Mouse (Mus musculus): ENCODE results near the gene Lrrc56. TPM values are rescaled to one million over a fixed set of nuclear protein-coding genes. Genes with fewer than 3 reads are reported as not detected.

The Lrrc56 gene
- polyA plus RNA-seq, 1 experiment from 2014 or later, result 9.5 TPM

DNA sequence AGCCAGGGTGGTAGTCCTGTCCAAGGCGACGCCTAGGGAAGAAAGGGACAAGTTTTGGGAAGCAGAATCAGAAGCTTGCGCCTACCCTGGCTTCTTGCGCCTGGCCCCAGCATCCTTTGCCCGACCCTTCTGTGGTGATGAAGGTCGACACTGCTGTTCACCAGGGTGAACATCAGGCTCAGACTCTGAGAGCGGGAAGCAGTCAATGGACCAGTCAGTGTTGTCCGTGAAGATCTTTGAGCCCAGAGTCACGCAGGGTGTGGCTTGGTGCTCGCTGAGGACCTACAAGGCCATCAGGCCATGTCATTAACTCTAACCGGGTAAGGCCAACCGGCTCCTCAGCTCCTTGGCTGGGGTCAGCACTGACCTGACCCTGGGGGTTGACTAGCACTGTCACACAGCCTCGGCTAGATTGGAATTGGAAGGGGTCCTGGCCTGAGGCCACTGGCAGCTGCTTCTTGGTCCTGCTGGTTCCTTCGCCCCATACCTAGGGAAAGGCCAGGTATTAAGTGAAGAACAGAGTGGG is 16.7 kb downstream of the Lrrc56 start:
- no peak for ATAC-seq (ENCODE audit: low FRiP score, low TSS enrichment)
- Histone ChIP-seq H3K4me3 (ENCODE audit: low read length) (no peak overlapping the region), H3K27me3 (ENCODE audit: control insufficient read depth, insufficient read depth, low read length) (no peaks in the 10 kb centered on the region), H3K36me3 (ENCODE audit: control insufficient read depth, insufficient read depth, low read length) (no peaks in the 10 kb centered on the region), H3K27ac (ENCODE audit: low read depth, low read length) (no peak overlapping the region), H3K4me1 (ENCODE audit: control insufficient read depth, insufficient read depth, low read length) (0 out of 2 replicates have a peak, but pooled peaks cover 11% of the 10 kb centered on the region), H3K4me2 (replicated peaks; ENCODE audit: low read depth, low read length) (no peak overlapping the region), H3K9me3 (ENCODE audit: control insufficient read depth, low read length) (no peaks in the 10 kb centered on the region), H3K9ac (ENCODE audit: low read depth, low read length) (no peak overlapping the region)
- WGBS, result 85% methylated on average over 14 of the region's 14 CpGs

DNA sequence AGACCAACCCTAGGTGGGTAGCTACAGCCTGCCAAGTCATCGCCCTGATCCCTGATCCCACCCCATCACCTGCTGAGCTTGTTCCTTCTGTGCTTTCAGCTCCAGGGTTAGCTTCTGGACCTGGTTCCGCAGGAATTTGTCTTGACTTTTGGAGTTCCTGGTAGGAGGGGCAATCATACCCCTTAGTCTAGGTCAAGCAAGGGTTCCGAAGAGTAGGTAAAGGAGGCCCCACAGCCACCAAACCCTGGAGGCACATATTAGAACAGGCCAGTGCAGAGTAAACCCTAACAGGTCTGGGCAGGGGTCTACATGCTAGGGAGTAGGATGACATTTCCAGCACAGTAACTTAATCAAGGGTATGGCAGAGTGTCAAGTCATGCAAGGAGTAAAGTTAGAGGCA is 19.2 kb downstream of the Lrrc56 start:
- H3K4me1 ChIP-seq (ENCODE audit: control insufficient read depth, insufficient read depth, low read length), result peaks cover 23% of the 10 kb centered on the region
- no peak for ATAC-seq (ENCODE audit: low FRiP score, low TSS enrichment)
- H3K9me3 ChIP-seq (ENCODE audit: control insufficient read depth, low read length), result no peaks in the 10 kb centered on the region
- 80% methylated on average over 3 of the region's 3 CpGs for WGBS
- no peak overlapping the region for H3K4me2 ChIP-seq (replicated peaks; ENCODE audit: low read depth, low read length)
- no peak overlapping the region for H3K9ac ChIP-seq (ENCODE audit: low read depth, low read length)
- H3K27ac ChIP-seq (ENCODE audit: low read depth, low read length), result no peak overlapping the region
- no peak overlapping the region for H3K4me3 ChIP-seq (ENCODE audit: low read length)
- H3K27me3 ChIP-seq (ENCODE audit: control insufficient read depth, insufficient read depth, low read length), result no peaks in the 10 kb centered on the region
- peaks cover 6% of the 10 kb centered on the region; the same call in 1 of the 2 replicates for H3K36me3 ChIP-seq (ENCODE audit: control insufficient read depth, insufficient read depth, low read length)

DNA sequence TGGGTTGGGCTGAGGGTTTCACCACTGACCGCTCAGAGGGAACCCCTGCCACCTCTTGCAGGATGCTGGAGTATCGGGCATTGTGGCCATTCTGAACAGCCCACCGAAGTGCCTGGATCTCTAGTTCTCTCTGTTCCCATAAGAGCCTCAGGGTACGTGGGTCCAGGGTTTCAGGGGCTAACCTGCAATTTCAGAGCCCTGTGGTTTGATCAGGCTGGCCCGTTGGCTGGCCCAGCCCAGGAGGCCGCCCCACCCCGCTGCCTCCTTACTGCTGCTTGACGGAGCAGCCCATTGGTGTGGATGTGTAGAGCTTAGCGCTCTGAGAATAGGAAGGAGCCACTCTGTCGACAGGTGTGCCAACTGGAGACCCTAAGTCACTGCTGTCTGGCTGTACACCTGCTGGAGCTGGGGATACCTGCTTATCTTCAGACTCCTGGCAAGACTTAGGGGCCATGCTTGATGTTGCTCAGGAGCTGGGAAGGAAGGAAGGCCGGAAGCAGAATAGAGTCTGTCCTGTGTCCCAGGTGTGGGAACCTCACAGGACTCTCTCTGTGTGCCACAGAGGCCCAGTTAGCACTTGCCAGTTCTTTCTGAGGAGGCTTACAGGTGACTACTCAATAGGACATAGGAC is 19.8 kb downstream of the Lrrc56 start, which contains the start of gene Lmntd2:
TSS of gene Lmntd2 (minus strand) at position 476 of the 631 bp plus-strand sequence.
- 92% methylated on average over 11 of the region's 11 CpGs for WGBS
- Histone ChIP-seq H3K9ac (ENCODE audit: low read depth, low read length) (peak within 1 kb of the TSS; percentile 57), H3K4me3 (ENCODE audit: low read length) (peak within 1 kb of the TSS; percentile 63), H3K4me1 (ENCODE audit: control insufficient read depth, insufficient read depth, low read length) (peaks cover 23% of the 10 kb centered on the region), H3K36me3 (ENCODE audit: control insufficient read depth, insufficient read depth, low read length) (peaks cover 12% of the 10 kb centered on the region; the same call in 1 of the 2 replicates), H3K4me2 (replicated peaks; ENCODE audit: low read depth, low read length) (peak within 1 kb of the TSS; percentile 73), H3K27ac (ENCODE audit: low read depth, low read length) (peak within 1 kb of the TSS; percentile 98), H3K27me3 (ENCODE audit: control insufficient read depth, insufficient read depth, low read length) (no peaks in the 10 kb centered on the region), H3K9me3 (ENCODE audit: control insufficient read depth, low read length) (no peaks in the 10 kb centered on the region)
- no peak for ATAC-seq (ENCODE audit: low FRiP score, low TSS enrichment)

DNA sequence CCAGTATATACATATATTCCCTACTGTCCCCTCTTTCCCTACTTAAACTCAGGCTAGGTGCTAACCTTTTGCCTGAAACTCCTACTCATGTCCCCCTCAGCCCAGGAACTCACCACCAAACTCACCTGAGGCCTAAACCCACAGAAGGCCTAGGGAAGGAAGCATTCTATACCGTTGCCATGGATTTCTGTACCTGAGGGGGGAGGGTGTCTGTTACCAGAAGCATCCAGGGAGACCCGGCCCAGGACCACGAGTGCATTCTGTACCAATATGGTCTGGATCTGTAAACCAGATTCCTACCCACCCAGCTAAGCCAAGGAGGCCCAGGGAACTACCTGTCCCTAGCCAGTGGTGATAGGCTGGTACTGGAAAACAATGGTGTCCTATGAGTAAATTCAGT is 20.4 kb downstream of the Lrrc56 start:
- H3K4me1 ChIP-seq (ENCODE audit: control insufficient read depth, insufficient read depth, low read length), result peaks cover 23% of the 10 kb centered on the region
- no peaks in the 10 kb centered on the region for H3K9me3 ChIP-seq (ENCODE audit: control insufficient read depth, low read length)
- H3K4me2 ChIP-seq (replicated peaks; ENCODE audit: low read depth, low read length), result peak overlapping the region; percentile 10; the same call in 1 of the 2 replicates
- peaks cover 12% of the 10 kb centered on the region; the same call in 1 of the 2 replicates for H3K36me3 ChIP-seq (ENCODE audit: control insufficient read depth, insufficient read depth, low read length)
- H3K4me3 ChIP-seq (ENCODE audit: low read length), result no peak overlapping the region
- no peak for ATAC-seq (ENCODE audit: low FRiP score, low TSS enrichment)
- H3K9ac ChIP-seq (ENCODE audit: low read depth, low read length), result no peak overlapping the region
- WGBS, result 70% methylated on average over 3 of the region's 3 CpGs
- peak overlapping the region; percentile 98; the same call in 1 of the 2 replicates for H3K27ac ChIP-seq (ENCODE audit: low read depth, low read length)
- no peaks in the 10 kb centered on the region for H3K27me3 ChIP-seq (ENCODE audit: control insufficient read depth, insufficient read depth, low read length)

DNA sequence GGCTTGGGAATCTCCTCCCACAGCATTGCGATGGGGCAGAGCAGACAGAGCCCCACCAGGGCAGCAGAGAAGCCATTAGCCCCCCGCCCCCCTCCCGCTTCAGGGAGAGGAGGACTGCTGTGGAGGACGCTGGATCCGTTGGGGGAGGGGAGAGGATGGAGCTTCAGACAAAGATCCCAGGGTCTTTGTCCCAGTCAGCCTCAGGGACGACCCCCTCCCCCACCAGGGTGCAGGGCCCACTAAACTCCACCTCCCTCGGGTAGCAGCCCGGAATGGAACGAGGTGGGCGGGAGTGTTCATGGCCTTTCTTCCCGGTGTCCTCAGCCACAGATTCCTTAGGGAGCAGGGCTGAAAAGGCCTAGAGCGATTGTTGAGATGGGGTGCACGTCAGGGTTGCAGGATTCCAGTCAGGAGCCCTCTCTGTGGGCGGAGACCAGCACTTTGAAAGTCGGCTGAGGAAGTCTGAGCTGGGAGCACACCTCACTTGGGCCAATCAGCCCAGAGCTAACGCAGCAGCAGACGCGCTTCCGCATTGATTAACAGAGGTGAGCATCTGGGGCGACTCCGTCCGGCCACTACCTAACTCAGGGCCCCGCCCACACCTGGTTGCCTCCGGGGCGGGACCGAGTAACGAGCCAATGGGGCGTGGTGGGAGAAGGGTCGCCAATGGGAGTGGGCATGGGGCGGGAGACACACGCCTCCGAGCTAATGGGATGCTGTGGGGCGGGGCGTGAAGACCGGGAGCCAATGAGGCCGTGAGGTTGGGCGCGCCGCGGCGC is 21.3 kb downstream of the Lrrc56 start, which contains the start of gene Rassf7:
TSS of gene Rassf7 (plus strand) at position 760 of the 779 bp plus-strand sequence.
- Histone ChIP-seq H3K4me1 (ENCODE audit: control insufficient read depth, insufficient read depth, low read length) (peaks cover 23% of the 10 kb centered on the region), H3K27me3 (ENCODE audit: control insufficient read depth, insufficient read depth, low read length) (no peaks in the 10 kb centered on the region), H3K36me3 (ENCODE audit: control insufficient read depth, insufficient read depth, low read length) (peaks cover 12% of the 10 kb centered on the region; the same call in 1 of the 2 replicates), H3K9me3 (ENCODE audit: control insufficient read depth, low read length) (no peaks in the 10 kb centered on the region), H3K9ac (ENCODE audit: low read depth, low read length) (peak within 1 kb of the TSS; percentile 67), H3K27ac (ENCODE audit: low read depth, low read length) (peak within 1 kb of the TSS; percentile 98), H3K4me3 (ENCODE audit: low read length) (peak within 1 kb of the TSS; percentile 63), H3K4me2 (replicated peaks; ENCODE audit: low read depth, low read length) (peak within 1 kb of the TSS; percentile 73)
- WGBS, result 1% methylated on average over 41 of the region's 41 CpGs
- peak; percentile 95 for ATAC-seq (ENCODE audit: low FRiP score, low TSS enrichment)

DNA sequence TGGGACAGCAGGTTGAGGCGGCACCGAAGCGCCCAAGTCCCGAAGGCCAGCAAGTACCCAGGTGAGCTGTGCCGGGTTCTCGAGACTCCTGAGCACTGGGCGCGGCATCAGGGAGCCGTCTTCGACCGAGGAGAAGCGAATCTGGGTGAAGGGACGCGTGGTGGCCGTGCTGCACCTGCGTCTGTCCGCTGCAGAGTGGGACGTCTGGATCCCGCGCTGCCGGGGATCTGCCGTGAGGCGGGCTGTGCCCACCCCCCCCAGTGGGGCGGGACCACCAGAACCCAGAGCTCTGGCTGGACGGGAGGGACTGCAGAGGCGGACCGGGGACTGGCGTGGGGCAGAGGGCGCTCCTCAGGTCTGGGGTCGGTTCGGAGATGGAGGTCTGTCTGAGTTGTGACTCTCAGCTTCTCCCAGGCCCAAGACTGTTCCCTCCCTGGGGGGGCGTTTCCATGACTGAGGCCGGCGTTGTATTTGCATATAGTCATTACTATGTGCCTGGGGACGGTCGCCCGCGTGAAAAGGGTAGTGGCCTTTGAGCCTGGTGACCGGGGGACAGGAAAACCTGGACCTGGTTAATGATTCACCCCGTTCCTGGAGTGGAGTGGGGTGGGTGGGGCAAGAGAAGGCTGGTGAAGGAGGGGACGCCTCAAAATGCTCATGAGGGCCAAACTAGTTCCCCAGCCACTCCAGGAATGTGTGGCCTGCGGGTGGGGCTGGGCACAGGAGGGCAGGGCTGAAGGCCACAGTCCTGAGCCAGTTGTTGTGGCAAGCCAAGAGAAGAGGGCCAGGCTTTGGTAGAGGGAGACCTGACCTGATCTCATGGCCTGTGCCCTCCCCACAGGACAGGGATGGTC is 22.1 kb downstream of the Lrrc56 start:
- H3K27me3 ChIP-seq (ENCODE audit: control insufficient read depth, insufficient read depth, low read length), result no peaks in the 10 kb centered on the region
- peak overlapping the region; percentile 67 for H3K9ac ChIP-seq (ENCODE audit: low read depth, low read length)
- WGBS, result 2% methylated on average over 42 of the region's 42 CpGs
- H3K4me2 ChIP-seq (replicated peaks; ENCODE audit: low read depth, low read length), result peak overlapping the region; percentile 73
- peak overlapping the region; percentile 87 for H3K27ac ChIP-seq (ENCODE audit: low read depth, low read length)
- ATAC-seq (ENCODE audit: low FRiP score, low TSS enrichment), result peak; percentile 69
- H3K4me1 ChIP-seq (ENCODE audit: control insufficient read depth, insufficient read depth, low read length), result peaks cover 29% of the 10 kb centered on the region
- peak overlapping the region; percentile 63 for H3K4me3 ChIP-seq (ENCODE audit: low read length)
- H3K9me3 ChIP-seq (ENCODE audit: control insufficient read depth, low read length), result no peaks in the 10 kb centered on the region
- peaks cover 12% of the 10 kb centered on the region; the same call in 1 of the 2 replicates for H3K36me3 ChIP-seq (ENCODE audit: control insufficient read depth, insufficient read depth, low read length)

DNA sequence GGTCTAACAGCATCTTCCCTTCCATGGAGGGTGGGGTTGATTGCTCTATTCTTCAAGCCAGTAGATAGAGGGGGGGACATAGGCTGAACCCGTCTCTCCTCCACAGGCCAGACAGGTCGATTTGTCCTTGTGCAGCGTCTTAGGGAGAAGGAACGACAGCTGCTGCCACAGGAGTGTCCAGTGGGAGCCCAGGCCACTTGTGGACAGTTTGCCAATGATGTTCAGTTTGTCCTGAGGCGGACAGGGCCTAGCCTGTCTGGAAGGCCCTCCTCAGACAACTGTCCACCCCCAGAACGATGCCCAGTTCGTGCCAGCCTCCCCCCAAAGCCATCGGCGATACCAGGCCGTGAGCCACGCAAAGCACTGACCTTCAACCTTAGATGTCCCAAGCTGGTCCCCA is 22.9 kb downstream of the Lrrc56 start:
- Histone ChIP-seq H3K27ac (ENCODE audit: low read depth, low read length) (no peak overlapping the region), H3K36me3 (ENCODE audit: control insufficient read depth, insufficient read depth, low read length) (peaks cover 12% of the 10 kb centered on the region; the same call in 1 of the 2 replicates), H3K4me2 (replicated peaks; ENCODE audit: low read depth, low read length) (peak overlapping the region; percentile 73), H3K9me3 (ENCODE audit: control insufficient read depth, low read length) (no peaks in the 10 kb centered on the region), H3K27me3 (ENCODE audit: control insufficient read depth, insufficient read depth, low read length) (no peaks in the 10 kb centered on the region), H3K4me3 (ENCODE audit: low read length) (peak overlapping the region; percentile 63), H3K9ac (ENCODE audit: low read depth, low read length) (peak overlapping the region; percentile 67; the same call in 1 of the 2 replicates), H3K4me1 (ENCODE audit: control insufficient read depth, insufficient read depth, low read length) (peaks cover 32% of the 10 kb centered on the region)
- ATAC-seq (ENCODE audit: low FRiP score, low TSS enrichment), result no peak
- 84% methylated on average over 11 of the region's 11 CpGs for WGBS

DNA sequence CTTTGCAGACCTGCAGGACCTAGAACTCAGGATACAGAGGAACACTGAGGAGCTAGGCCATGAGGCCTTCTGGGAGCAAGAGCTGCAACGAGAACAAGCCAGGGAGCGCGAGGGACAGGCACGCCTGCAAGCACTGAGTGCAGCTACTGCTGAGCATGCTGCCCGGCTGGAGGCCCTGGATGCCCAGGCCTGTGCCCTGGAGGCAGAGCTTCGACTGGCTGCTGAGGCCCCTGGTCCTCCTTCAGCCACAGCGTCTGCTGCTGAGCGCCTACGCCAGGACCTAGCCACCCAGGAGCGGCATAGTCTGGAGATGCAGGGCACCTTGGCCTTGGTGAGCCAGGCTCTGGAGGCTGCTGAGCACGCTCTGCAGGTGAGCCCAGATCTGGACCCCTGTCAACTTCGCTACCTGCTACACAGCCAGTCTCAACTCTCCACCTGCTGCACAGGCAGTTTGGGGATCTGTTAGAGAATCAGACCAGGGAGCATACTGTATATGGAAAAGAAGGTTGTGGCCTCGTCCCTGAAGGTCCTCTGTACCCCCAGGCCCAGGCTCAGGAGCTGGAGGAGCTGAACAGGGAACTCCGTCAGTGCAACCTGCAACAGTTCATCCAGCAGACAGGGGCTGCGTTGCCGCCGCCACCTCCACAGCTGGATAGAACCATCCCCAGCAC is 23.5 kb downstream of the Lrrc56 start:
- Histone ChIP-seq H3K4me2 (replicated peaks; ENCODE audit: low read depth, low read length) (peak overlapping the region; percentile 73), H3K27me3 (ENCODE audit: control insufficient read depth, insufficient read depth, low read length) (no peaks in the 10 kb centered on the region), H3K4me3 (ENCODE audit: low read length) (peak overlapping the region; percentile 3; the same call in 1 of the 2 replicates), H3K36me3 (ENCODE audit: control insufficient read depth, insufficient read depth, low read length) (peaks cover 12% of the 10 kb centered on the region; the same call in 1 of the 2 replicates), H3K9me3 (ENCODE audit: control insufficient read depth, low read length) (no peaks in the 10 kb centered on the region), H3K9ac (ENCODE audit: low read depth, low read length) (peak overlapping the region; percentile 67; the same call in 1 of the 2 replicates), H3K27ac (ENCODE audit: low read depth, low read length) (no peak overlapping the region), H3K4me1 (ENCODE audit: control insufficient read depth, insufficient read depth, low read length) (peaks cover 38% of the 10 kb centered on the region)
- 94% methylated on average over 17 of the region's 17 CpGs for WGBS
- no peak for ATAC-seq (ENCODE audit: low FRiP score, low TSS enrichment)
